Comparison of ENCODE assay signal across 29 mouse cellular contexts in the genomic region with DNA sequence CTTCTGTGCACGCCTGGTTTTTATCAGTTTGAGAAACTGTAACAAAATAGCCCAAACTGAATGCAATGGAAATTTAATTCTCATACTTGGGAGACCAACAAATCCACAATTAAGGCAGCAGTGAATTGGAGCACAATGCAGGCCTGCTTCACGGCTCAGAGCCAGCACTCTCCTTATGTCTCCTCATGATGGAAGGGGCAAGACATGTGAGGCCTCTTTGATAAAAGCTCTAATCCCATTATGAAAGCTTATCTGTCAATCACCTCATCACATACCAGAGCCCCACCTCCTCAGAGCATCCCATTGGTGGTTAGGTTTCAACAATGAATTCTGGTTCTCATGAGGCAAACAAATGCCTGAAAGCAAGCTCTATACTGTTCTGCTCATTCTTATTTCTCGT.
DNase-seq lines count a peak whose midpoint lies in the region; ATAC-seq and TF ChIP-seq lines count a peak whose summit lies in the region.
"Had no signal": no experiment of that assay in that cellular context is flagged by ENCODE, and none has a peak within 500 bp of the region (broad histone marks: within the 10 kb centered on the region; RNA-seq: fewer than 3 reads in every experiment).

No protein-coding gene starts in this region.

- peak; percentile 74 to 79 for DNase-seq in cerebellum, postnatal 10 days
- DNase-seq in cerebellum, adult 2 months = no peak
- DNase-seq in forebrain, embryonic 14.5 days (ENCODE audit: low spot score) = peak; percentile 10
- no peak for DNase-seq in forebrain, postnatal 0 days
- DNase-seq in midbrain, embryonic 11.5 days (ENCODE audit: low spot score, missing footprints) = no peak
- DNase-seq in midbrain, embryonic 14.5 days = no peak
- DNase-seq in Muller cell, postnatal 12 days (ENCODE audit: inconsistent ontology term) = peak; percentile 74
- no peak for DNase-seq in B cell, adult 2 months
- DNase-seq: adrenal gland, adult 2 months; adrenal gland, postnatal 14 days; cerebellum, adult 11-12 months; cerebellum, adult 9-10 months; cerebellum, postnatal 36 days; gastrocnemius, postnatal 10 days; gastrocnemius, postnatal 36 days; heart, adult 2 months; heart, postnatal 14 days; heart, postnatal 4 days had no signal

- H3K4me2 ChIP-seq in forebrain, embryonic 14.5 days (ENCODE audit: low read length) = no peak overlapping the region
- no peak overlapping the region for H3K4me2 ChIP-seq in forebrain, postnatal 0 days (ENCODE audit: low read depth)
- H3K4me2 ChIP-seq in midbrain, embryonic 11.5 days = no peak overlapping the region
- H3K4me2 ChIP-seq in midbrain, embryonic 14.5 days (ENCODE audit: low read length) = no peak overlapping the region
- H3K4me2 ChIP-seq: embryonic facial prominence, embryonic 12.5 days; forebrain, embryonic 13.5 days; heart, embryonic 13.5 days; hindbrain, embryonic 14.5 days had no signal

- no peak for TF ChIP-seq POLR2A in cerebellum, adult 2 months (IDR thresholded peaks at IDR 0.05; ENCODE audit: borderline replicate concordance, insufficient read depth, low read length)

- H3K9me3 ChIP-seq in forebrain, embryonic 14.5 days (replicated peaks; ENCODE audit: control insufficient read depth, low read length) = no peaks in the 10 kb centered on the region
- no peaks in the 10 kb centered on the region for H3K9me3 ChIP-seq in forebrain, postnatal 0 days (ENCODE audit: low read length)
- no peaks in the 10 kb centered on the region for H3K9me3 ChIP-seq in midbrain, embryonic 11.5 days (ENCODE audit: control insufficient read depth, low read length)
- H3K9me3 ChIP-seq in midbrain, embryonic 14.5 days (ENCODE audit: control insufficient read depth, low read length) = no peaks in the 10 kb centered on the region
- H3K9me3 ChIP-seq: embryonic facial prominence, embryonic 12.5 days; forebrain, embryonic 13.5 days; heart, embryonic 10.5 days; heart, embryonic 13.5 days had no signal

- no peaks in the 10 kb centered on the region for H3K36me3 ChIP-seq in forebrain, embryonic 14.5 days (ENCODE audit: control insufficient read depth, insufficient read depth, low read length)
- H3K36me3 ChIP-seq in forebrain, postnatal 0 days (ENCODE audit: insufficient read depth) = no peaks in the 10 kb centered on the region
- H3K36me3 ChIP-seq in midbrain, embryonic 11.5 days (ENCODE audit: control insufficient read depth, insufficient read depth, low read length) = no peaks in the 10 kb centered on the region
- H3K36me3 ChIP-seq in midbrain, embryonic 14.5 days (ENCODE audit: control insufficient read depth, insufficient read depth, low read length) = no peaks in the 10 kb centered on the region
- H3K36me3 ChIP-seq: embryonic facial prominence, embryonic 12.5 days; G1E; heart, embryonic 10.5 days; heart, embryonic 13.5 days had no signal

- no peak for TF ChIP-seq CTCF in cerebellum, adult 2 months (IDR thresholded peaks at IDR 0.05; ENCODE audit: borderline replicate concordance, insufficient read depth, low read depth, low read length)
- TF ChIP-seq CTCF in forebrain, postnatal 0 days (IDR thresholded peaks at IDR 0.05; ENCODE audit: low read depth) = no peak

- 77% methylated on average over 3 of the region's 3 CpGs for WGBS in cerebellum, adult 2 months
- 38% methylated on average over 3 of the region's 3 CpGs for WGBS in forebrain, embryonic 14.5 days
- 35% methylated on average over 3 of the region's 3 CpGs for WGBS in forebrain, postnatal 0 days
- WGBS in midbrain, embryonic 11.5 days = 54% methylated on average over 3 of the region's 3 CpGs
- 32% methylated on average over 3 of the region's 3 CpGs for WGBS in midbrain, embryonic 14.5 days

- ATAC-seq in forebrain, embryonic 14.5 days = 0 out of 2 replicates have a peak, but pooled peaks have one; percentile 23
- no peak; the same call in 1 of the 2 replicates for ATAC-seq in forebrain, postnatal 0 days
- peak; percentile 83 for ATAC-seq in midbrain, embryonic 11.5 days (ENCODE audit: low FRiP score)
- ATAC-seq in midbrain, embryonic 14.5 days (ENCODE audit: low FRiP score, low TSS enrichment) = no peak
- ATAC-seq: forebrain, embryonic 13.5 days; hindbrain, postnatal 0 days; inflammation-experienced regulatory T-cells, adult 6 months; intestine, embryonic 16.5 days had no signal

- no peak overlapping the region for H3K4me3 ChIP-seq in cerebellum, adult 2 months (replicated peaks; ENCODE audit: insufficient read depth, low read depth, low read length)
- H3K4me3 ChIP-seq in forebrain, embryonic 14.5 days (ENCODE audit: low read depth, low read length) = no peak overlapping the region
- H3K4me3 ChIP-seq in forebrain, postnatal 0 days (ENCODE audit: low read depth, low read length) = no peak overlapping the region
- H3K4me3 ChIP-seq in midbrain, embryonic 11.5 days (ENCODE audit: low read depth, low read length) = no peak overlapping the region
- no peak overlapping the region for H3K4me3 ChIP-seq in midbrain, embryonic 14.5 days (replicated peaks; ENCODE audit: low read depth, low read length)
- H3K4me3 ChIP-seq: embryonic facial prominence, embryonic 12.5 days; erythroblast, embryonic 14.5 days; forebrain, embryonic 13.5 days; heart, adult 2 months; heart, embryonic 10.5 days; heart, embryonic 13.5 days had no signal

- no peaks in the 10 kb centered on the region for H3K4me1 ChIP-seq in cerebellum, adult 2 months (ENCODE audit: control insufficient read depth, insufficient read depth, low read length)
- H3K4me1 ChIP-seq in forebrain, embryonic 14.5 days (ENCODE audit: control insufficient read depth, insufficient read depth, low read length) = peaks cover under 1% of the 10 kb centered on the region; the same call in 1 of the 2 replicates
- no peaks in the 10 kb centered on the region for H3K4me1 ChIP-seq in forebrain, postnatal 0 days (ENCODE audit: insufficient read depth)
- no peaks in the 10 kb centered on the region; the same call in 1 of the 2 replicates for H3K4me1 ChIP-seq in midbrain, embryonic 11.5 days (ENCODE audit: control insufficient read depth, insufficient read depth, low read length)
- no peaks in the 10 kb centered on the region for H3K4me1 ChIP-seq in midbrain, embryonic 14.5 days (ENCODE audit: control insufficient read depth, insufficient read depth, low read length)

- H3K9ac ChIP-seq in forebrain, embryonic 14.5 days (ENCODE audit: low read length) = no peak overlapping the region
- H3K9ac ChIP-seq in forebrain, postnatal 0 days = no peak overlapping the region
- no peak overlapping the region for H3K9ac ChIP-seq in midbrain, embryonic 11.5 days (ENCODE audit: low read length)
- H3K9ac ChIP-seq in midbrain, embryonic 14.5 days (replicated peaks; ENCODE audit: low read length) = no peak overlapping the region
- H3K9ac ChIP-seq: embryonic facial prominence, embryonic 12.5 days; forebrain, embryonic 13.5 days; heart, embryonic 13.5 days; hindbrain, embryonic 14.5 days had no signal

- H3K27me3 ChIP-seq in cerebellum, adult 2 months (ENCODE audit: control insufficient read depth, insufficient read depth, low read length) = no peaks in the 10 kb centered on the region
- H3K27me3 ChIP-seq in forebrain, embryonic 14.5 days (replicated peaks; ENCODE audit: control insufficient read depth, insufficient read depth, low read length) = no peaks in the 10 kb centered on the region
- no peaks in the 10 kb centered on the region for H3K27me3 ChIP-seq in forebrain, postnatal 0 days (ENCODE audit: insufficient read depth, low read length)
- no peaks in the 10 kb centered on the region for H3K27me3 ChIP-seq in midbrain, embryonic 11.5 days (ENCODE audit: control insufficient read depth, insufficient read depth, low read length)
- H3K27me3 ChIP-seq in midbrain, embryonic 14.5 days (ENCODE audit: control insufficient read depth, insufficient read depth, low read length) = no peaks in the 10 kb centered on the region
- H3K27me3 ChIP-seq: CH12.LX; embryonic facial prominence, embryonic 12.5 days; forebrain, embryonic 13.5 days; heart, embryonic 13.5 days had no signal

- H3K27ac ChIP-seq in cerebellum, adult 2 months (ENCODE audit: insufficient read depth, low read length) = no peak overlapping the region
- H3K27ac ChIP-seq in forebrain, embryonic 14.5 days (ENCODE audit: low read depth, low read length) = no peak overlapping the region
- no peak overlapping the region for H3K27ac ChIP-seq in forebrain, postnatal 0 days (ENCODE audit: low read depth, low read length)
- no peak overlapping the region for H3K27ac ChIP-seq in midbrain, embryonic 11.5 days (ENCODE audit: low read depth, low read length)
- no peak overlapping the region for H3K27ac ChIP-seq in midbrain, embryonic 14.5 days (replicated peaks; ENCODE audit: low read depth, low read length)
- H3K27ac ChIP-seq: embryonic facial prominence, embryonic 12.5 days; forebrain, embryonic 13.5 days; heart, adult 2 months; heart, embryonic 10.5 days; heart, embryonic 13.5 days; hindbrain, embryonic 14.5 days; hindbrain, postnatal 0 days had no signal

Comparison
In these comparisons a context has a peak if more than half of its experiments do, and no peak if none do; other contexts are left out.
1. DNase-seq: peak in cerebellum, postnatal 10 days (2 of 2), forebrain, embryonic 14.5 days (single experiment) and Muller cell, postnatal 12 days (single experiment); none in cerebellum, adult 2 months (0 of 2), forebrain, postnatal 0 days (single experiment), midbrain, embryonic 11.5 days (single experiment), midbrain, embryonic 14.5 days (single experiment) and B cell, adult 2 months (0 of 2).
2. ATAC-seq: peak in forebrain, embryonic 14.5 days (single experiment) and midbrain, embryonic 11.5 days (single experiment); none in forebrain, postnatal 0 days (single experiment) and midbrain, embryonic 14.5 days (single experiment).